Mouse (Mus musculus) CH12.LX (cell line): ENCODE measurements around the gene Htra1. TPM values are rescaled to one million over a fixed set of nuclear protein-coding genes. Genes with fewer than 3 reads are reported as not detected.
A peak's percentile ranks its signal among the peaks of the same experiment; 100 is the strongest.

Experiments used
- DNase-seq: peaks from one replicate; pipeline ENCODE4 v3.0.0-alpha.2; 2013; ENCODE audit errors: extremely low read depth
- H3K27ac ChIP-seq: 2 replicates; pipeline ENCODE4 v1.5.1; 2012; ENCODE audit warnings: low read depth, mild to moderate bottlenecking, control low read depth, moderate library complexity; ENCODE audit not compliant: insufficient read depth
- H3K27me3 ChIP-seq: replicated peaks from 2 replicates; pipeline ENCODE3; 2012; ENCODE audit warnings: inconsistent platforms
- H3K36me3 ChIP-seq, 2 experiments: replicated peaks in 1 of 2; 2 replicates each; pipeline versions ENCODE3 to v1.6.1; 2012; ENCODE audit warnings: inconsistent platforms in 1 of 2, low read length in 1 of 2, mild to moderate bottlenecking in 1 of 2, mixed read lengths in 1 of 2, moderate library complexity in 1 of 2; ENCODE audit not compliant: control insufficient read depth in 1 of 2, insufficient read depth in 1 of 2
- H3K4me1 ChIP-seq, 2 experiments: 2 replicates each; pipeline ENCODE4 v1.6.1; 2012; ENCODE audit warnings: inconsistent platforms in 1 of 2, moderate library complexity in 1 of 2; ENCODE audit not compliant: insufficient read depth in 2 of 2, control insufficient read depth in 1 of 2
- H3K4me2 ChIP-seq: 2 replicates; pipeline ENCODE4 v1.6.1; 2012; ENCODE audit warnings: low read depth, mild to moderate bottlenecking, control low read depth; ENCODE audit not compliant: poor library complexity, insufficient read depth, severe bottlenecking
- H3K4me3 ChIP-seq, 3 experiments: fragments of 150-350 bp in 1 of 3; sonication (generic) in 1 of 3; replicated peaks in 1 of 3; 2 replicates each; pipeline versions ENCODE3 to v1.5.1; 2011 to 2012; ENCODE audit warnings: low read depth in 2 of 3, low read length in 2 of 3, mild to moderate bottlenecking in 2 of 3, moderate library complexity in 2 of 3, control low read depth in 1 of 3, improper control_type of control experiment in 1 of 3, inconsistent platforms in 1 of 3, mixed read lengths in 1 of 3; ENCODE audit not compliant: poor library complexity in 1 of 3
- H3K79me2 ChIP-seq: replicated peaks from 2 replicates; pipeline ENCODE4 v1.6.1; 2012; ENCODE audit warnings: mild to moderate bottlenecking, moderate library complexity; ENCODE audit not compliant: control insufficient read depth, poor library complexity, insufficient read depth, severe bottlenecking; ENCODE audit errors: extremely low read depth
- H3K9ac ChIP-seq: 2 replicates; pipeline ENCODE4 v1.6.1; 2012; ENCODE audit warnings: low read depth, mild to moderate bottlenecking, control low read depth, moderate library complexity; ENCODE audit not compliant: insufficient read depth
- H3K9me3 ChIP-seq: replicated peaks from 2 replicates; pipeline ENCODE3; 2012; ENCODE audit warnings: low read length, inconsistent platforms, mixed read lengths
- CHD1 ChIP-seq: IDR thresholded peaks from 2 replicates; pipeline ENCODE4 v1.6.1; 2012; ENCODE audit warnings: low read depth, low read length, improper control_type of control experiment, inconsistent platforms
- CTCF ChIP-seq, 2 experiments: IDR thresholded peaks in 1 of 2; conservative IDR thresholded peaks in 1 of 2; 2 replicates each; pipeline ENCODE4 v1.5.1; 2011 to 2012; ENCODE audit warnings: low read depth in 2 of 2, low read length in 2 of 2, improper control_type of control experiment in 1 of 2, inconsistent platforms in 1 of 2, mild to moderate bottlenecking in 1 of 2, moderate library complexity in 1 of 2
- GABPA ChIP-seq: IDR thresholded peaks from 2 replicates; pipeline ENCODE4 v1.6.1; 2012; ENCODE audit warnings: low read depth, low read length, improper control_type of control experiment, inconsistent platforms; ENCODE audit not compliant: insufficient replicate concordance
- IRF4 ChIP-seq: IDR thresholded peaks from 2 replicates; pipeline ENCODE4 v1.6.1; 2014; ENCODE audit warnings: low read depth, mild to moderate bottlenecking, inconsistent platforms, low read length, improper control_type of control experiment
- JUN ChIP-seq: IDR thresholded peaks from 2 replicates; pipeline ENCODE4 v1.6.1; 2011; ENCODE audit warnings: low read depth, mild to moderate bottlenecking, low read length, improper control_type of control experiment, moderate library complexity; ENCODE audit not compliant: insufficient read depth
- KAT2A ChIP-seq: IDR thresholded peaks from 2 replicates; pipeline ENCODE4 v1.6.1; 2012; ENCODE audit warnings: low read length, improper control_type of control experiment, inconsistent platforms; ENCODE audit not compliant: insufficient replicate concordance
- MAFK ChIP-seq: IDR thresholded peaks from 2 replicates; pipeline ENCODE4 v1.6.1; 2011; ENCODE audit warnings: low read length, improper control_type of control experiment; ENCODE audit not compliant: insufficient replicate concordance
- MAX ChIP-seq: IDR thresholded peaks from 2 replicates; pipeline ENCODE4 v1.6.1; 2011; ENCODE audit warnings: low read length, improper control_type of control experiment
- MAZ ChIP-seq: IDR thresholded peaks from 2 replicates; pipeline ENCODE4 v1.6.1; 2012; ENCODE audit warnings: low read depth, mild to moderate bottlenecking, inconsistent platforms, low read length, improper control_type of control experiment, moderate library complexity
- PAX5 ChIP-seq: IDR thresholded peaks from 2 replicates; pipeline ENCODE4 v1.6.1; 2012; ENCODE audit warnings: low read length, inconsistent platforms, mixed read lengths
- POLR2A ChIP-seq: IDR thresholded peaks from 2 replicates; pipeline ENCODE4 v1.6.1; 2011; ENCODE audit warnings: low read depth, mild to moderate bottlenecking, improper control_type of control experiment, low read length
- POLR2AphosphoS2 ChIP-seq: IDR thresholded peaks from 2 replicates; pipeline ENCODE4 v1.6.1; 2011; ENCODE audit warnings: low read depth, low read length, improper control_type of control experiment
- SMC3 ChIP-seq: IDR thresholded peaks from 2 replicates; pipeline ENCODE4 v1.6.1; 2011; ENCODE audit warnings: low read depth, low read length, improper control_type of control experiment
- TBP ChIP-seq: conservative IDR thresholded peaks from 2 replicates; pipeline ENCODE4 v1.6.1; 2011; ENCODE audit warnings: low read depth, low read length, improper control_type of control experiment
- UBTF ChIP-seq: IDR thresholded peaks from 2 replicates; pipeline ENCODE4 v1.6.1; 2012; ENCODE audit warnings: low read depth, mild to moderate bottlenecking, inconsistent platforms, low read length, improper control_type of control experiment, moderate library complexity
- ZKSCAN1 ChIP-seq: IDR thresholded peaks from 2 replicates; pipeline ENCODE4 v1.6.1; 2012; ENCODE audit warnings: low read depth, inconsistent platforms, low read length, improper control_type of control experiment, borderline replicate concordance
- dilution Hi-C: fragments of 300-500 bp; cut with MboI; formaldehyde crosslinking; loops from 2 replicates; pipeline ENCODE4 v1.14.3; 2020; ENCODE audit warnings: low sequenced_read_pairs; ENCODE audit not compliant: extremely low pct_unique_long_range_greater_than_20kb, extremely low pct_ligation_motif_present
- in situ Hi-C: fragments of 300-500 bp; cut with MboI; formaldehyde crosslinking; loops from 3 replicates; pipeline ENCODE4 v1.14.3; 2019; ENCODE audit warnings: low sequenced_read_pairs, low pct_ligation_motif_present, low pct_unique_long_range_greater_than_20kb, mixed read lengths
- polyA plus RNA-seq: library from polyadenylated mRNA; unstranded; fragments of >175 nt; gene quantifications from 2 replicates; pipeline ENCODE4 v1.2.1, GENCODE M21; 2012; ENCODE audit warnings: low read depth; ENCODE audit not compliant: insufficient read length
- total RNA-seq, 2 experiments: library from RNA; depleted of rRNA; stranded (reverse); fragments of 300-350 nt in 1 of 2; fragments of >200 nt in 1 of 2; gene quantifications; 2 replicates each; pipeline ENCODE4 v1.2.3; 2012 to 2014

Gene Htra1
- total and polyA plus RNA-seq, 3 experiments: not detected

DNA sequence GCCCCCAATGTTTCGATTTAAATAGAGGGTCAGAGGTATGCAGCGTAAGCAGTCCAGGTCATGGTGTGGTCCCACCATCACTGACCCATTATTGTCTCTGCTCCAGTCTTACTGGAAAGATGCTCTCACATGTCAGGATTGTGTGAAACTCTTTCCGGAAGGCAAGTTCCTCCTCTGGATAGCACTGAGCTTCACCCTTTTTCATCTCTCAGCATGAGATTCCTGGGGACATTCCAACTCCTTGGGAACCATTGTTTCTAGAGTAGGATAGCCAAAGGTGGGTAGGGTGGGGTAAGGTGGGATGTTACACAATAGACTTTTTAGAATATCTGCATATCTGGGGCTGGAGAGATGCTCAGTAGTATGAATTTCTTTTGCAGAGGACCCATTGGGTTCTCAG, 9.8 kb downstream of the Htra1 start:
- Histone ChIP-seq H3K9ac (no peak overlapping the region), H3K4me3 (no peak overlapping the region), H3K4me1 (peaks cover 0 to 3% of the 10 kb centered on the region in 2 experiments; a peak in 1 of 4 replicates)
- dilution Hi-C loops: no loop called here
- DNase-seq: no peak
- TF ChIP-seq PAX5: no peak
- TF ChIP-seq MAZ: no peak
- TF ChIP-seq POLR2A: no peak
- no peak for TF ChIP-seq IRF4
- TF ChIP-seq MAX: no peak
- no peak for TF ChIP-seq UBTF
- no peak for TF ChIP-seq SMC3
- TF ChIP-seq, all 38 proteins: peak for 0
- in situ Hi-C loops: no loop called here
- no peaks in the 10 kb centered on the region for H3K36me3 ChIP-seq
- H3K27me3 ChIP-seq: peaks cover 92% of the 10 kb centered on the region
- no peak overlapping the region for H3K4me2 ChIP-seq
- H3K27ac ChIP-seq: no peak overlapping the region
- no peaks in the 10 kb centered on the region for H3K79me2 ChIP-seq
- H3K9me3 ChIP-seq: no peaks in the 10 kb centered on the region

GRCm38 (mm10) chr7:130946303-130946702, 10.4 kb downstream of the Htra1 start:
- in situ Hi-C loops (no loop called here), dilution Hi-C loops (no loop called here)
- H3K27me3 ChIP-seq: peaks cover 92% of the 10 kb centered on the region
- no peaks in the 10 kb centered on the region for H3K36me3 ChIP-seq
- H3K9me3 ChIP-seq: no peaks in the 10 kb centered on the region
- no peak overlapping the region for H3K9ac ChIP-seq
- no peak overlapping the region for H3K27ac ChIP-seq
- TF ChIP-seq CTCF (conservative IDR thresholded peaks at IDR 0.05 in 1 of 2, IDR thresholded peaks at IDR 0.05 in 1 of 2; ENCODE audit: low read depth in 2 of 2, low read length in 2 of 2) (no peak), MAFK (no peak), ZKSCAN1 (no peak), TBP (no peak), MAZ (no peak)
- peaks cover 0 to 3% of the 10 kb centered on the region in 2 experiments; a peak in 1 of 4 replicates for H3K4me1 ChIP-seq
- no peak overlapping the region for H3K4me3 ChIP-seq
- no peak overlapping the region for H3K4me2 ChIP-seq
- no peak for DNase-seq
- no peaks in the 10 kb centered on the region for H3K79me2 ChIP-seq

- Histone ChIP-seq H3K4me1 (peaks cover 0 to 6% of the 10 kb centered on the region in 2 experiments; a peak in 1 of 4 replicates), H3K27ac (no peak overlapping the region), H3K4me3 (no peak overlapping the region), H3K9ac (no peak overlapping the region), H3K27me3 (peaks cover 96% of the 10 kb centered on the region), H3K9me3 (no peaks in the 10 kb centered on the region), H3K4me2 (peak overlapping the region; percentile 63; the same call in 1 of the 2 replicates), H3K79me2 (no peaks in the 10 kb centered on the region), H3K36me3 (no peaks in the 10 kb centered on the region)
- in situ Hi-C loops: no loop called here
- dilution Hi-C loops: no loop called here
- no peak for DNase-seq
- no peak for TF ChIP-seq KAT2A
- TF ChIP-seq GABPA: no peak
- TF ChIP-seq MAFK: no peak
- no peak for TF ChIP-seq POLR2AphosphoS2
- TF ChIP-seq JUN: no peak
- TF ChIP-seq CHD1: no peak
Measured at GRCm38 (mm10) chr7:130948563-130949208, 12.8 kb downstream of the Htra1 start.
